Mouse (Mus musculus): ENCODE measurements around the gene Metrnl. TPM values are rescaled to one million over a fixed set of nuclear protein-coding genes. Genes with fewer than 3 reads are reported as not detected.
A peak's percentile ranks its signal among the peaks of the same experiment; 100 is the strongest.

Gene Metrnl
- polyA plus RNA-seq, 3 experiments from 2014 or later: 0.55 to 3.0 (median 2.1) TPM

- ATAC-seq: no peak
These were observed 37.3 kb downstream of the Metrnl start for GRCm38 (mm10) chr11:121738616-121739015.

GRCm38 (mm10) chr11:121740906-121741305 lies 39.6 kb downstream of the Metrnl start:
- no peak for ATAC-seq

- ATAC-seq: peak; percentile 82
These were observed 40.1 kb downstream of the Metrnl start for GRCm38 (mm10) chr11:121741433-121741832.

- ATAC-seq: no peak
These were observed 41.8 kb downstream of the Metrnl start for GRCm38 (mm10) chr11:121743113-121743512.

- no peak for ATAC-seq
These were observed 42.7 kb downstream of the Metrnl start for GRCm38 (mm10) chr11:121743915-121744628.

- ATAC-seq: no peak
These were observed 45.7 kb downstream of the Metrnl start for GRCm38 (mm10) chr11:121746941-121747494.

GRCm38 (mm10) chr11:121748003-121748684 lies 46.8 kb downstream of the Metrnl start:
- ATAC-seq: no peak

Other genes with a start within 250 kb of the Metrnl start
- 10 to 100 TPM; 15.2 to 27.0 (median 25.9) TPM for gene Tbcd, start 249.6 kb upstream of the Metrnl start, polyA plus RNA-seq (2017; shearing (Covaris generic))
- gene Zfp750, start 182.2 kb upstream of the Metrnl start, polyA plus RNA-seq (2017; shearing (Covaris generic)): 1 to 10 TPM in 1 of 3 experiments, under 1 TPM in 2; 0.78 to 1.3 (median 0.94) TPM
- 10 to 100 TPM in 2 of 3 experiments, 1 to 10 TPM in 1; 6.4 to 12.1 (median 10.7) TPM for gene B3gntl1, start 28.4 kb upstream of the Metrnl start, polyA plus RNA-seq (2017; shearing (Covaris generic))
- not detected for gene Ptchd3, start 128.7 kb downstream of the Metrnl start, polyA plus RNA-seq (2017; shearing (Covaris generic))

Measured in inflammation-experienced regulatory T-cells, adult 6 months (primary cell).